Mouse (Mus musculus) neural tube, embryonic 15.5 days (tissue): ENCODE measurements around the gene Plekhg5. TPM values are rescaled to one million over a fixed set of nuclear protein-coding genes. Genes with fewer than 3 reads are reported as not detected.
A peak's percentile ranks its signal among the peaks of the same experiment; 100 is the strongest.
"Not testable (repeated sequence)": the region's sequence is repeated elsewhere in the genome, so short reads cannot be mapped to it uniquely, and the experiment has no call there.

Experiments
- ATAC-seq: fragments of 200-750 bp; cut with Nextera tagmentation; 2 replicates; pipeline ENCODE4 v1.8.0; 2017; ENCODE audit warnings: mild to moderate bottlenecking, moderate TSS enrichment, moderate library complexity; ENCODE audit not compliant: low FRiP score
- H3K27ac ChIP-seq: fragments of 300-500 bp; sonication (generic); replicated peaks from 2 replicates; pipeline ENCODE4 v1.5.1; 2015; ENCODE audit warnings: mild to moderate bottlenecking, inconsistent platforms
- H3K27me3 ChIP-seq: fragments of 300-500 bp; sonication (generic); replicated peaks from 2 replicates; pipeline ENCODE4 v1.6.1; 2015; ENCODE audit warnings: inconsistent platforms
- H3K36me3 ChIP-seq: fragments of 300-500 bp; sonication (generic); 2 replicates; pipeline ENCODE4 v1.6.1; 2015; ENCODE audit warnings: inconsistent platforms
- H3K4me1 ChIP-seq: fragments of 300-500 bp; sonication (generic); 2 replicates; pipeline ENCODE4 v1.6.1; 2015; ENCODE audit warnings: inconsistent platforms
- H3K4me2 ChIP-seq: fragments of 300-500 bp; sonication (generic); 2 replicates; pipeline ENCODE4 v1.6.1; 2015; ENCODE audit warnings: inconsistent platforms, mild to moderate bottlenecking, moderate library complexity
- H3K4me3 ChIP-seq: fragments of 300-500 bp; sonication (generic); replicated peaks from 2 replicates; pipeline ENCODE4 v1.5.1; 2015; ENCODE audit warnings: mild to moderate bottlenecking, inconsistent platforms
- H3K9ac ChIP-seq: fragments of 300-500 bp; sonication (generic); replicated peaks from 2 replicates; pipeline ENCODE4 v1.6.1; 2015; ENCODE audit warnings: mild to moderate bottlenecking, inconsistent platforms
- H3K9me3 ChIP-seq: fragments of 300-500 bp; sonication (generic); replicated peaks from 2 replicates; pipeline ENCODE4 v1.6.1; 2016; ENCODE audit warnings: inconsistent platforms
- WGBS: fragments of 180-500 bp; shearing (Covaris S2); methylation state at CpG from one replicate; pipeline ENCODE4 v1.1.7; 2015; ENCODE audit warnings: mixed read lengths; 5-methylcytosine and 5-hydroxymethylcytosine counted together
- polyA plus RNA-seq: library from polyadenylated mRNA; unstranded; fragments of >200 nt; fragmentation: Nextera tagmentation; extraction: Ambion mirVana; gene quantifications from 2 replicates; pipeline ENCODE4 v1.2.1, GENCODE M21; 2015

The Plekhg5 gene
- polyA plus RNA-seq = 13.5 and 13.6 TPM in 2 replicates

- Histone ChIP-seq H3K4me2 (no peak within 1 kb of the TSS), H3K9ac (no peak within 1 kb of the TSS), H3K27ac (no peak within 1 kb of the TSS), H3K9me3 (no peaks in the 10 kb centered on the region), H3K4me1 (peaks cover 18% of the 10 kb centered on the region), H3K27me3 (no peaks in the 10 kb centered on the region), H3K4me3 (no peak within 1 kb of the TSS), H3K36me3 (no peaks in the 10 kb centered on the region)
- WGBS = 57% methylated on average over 10 of the region's 10 CpGs
- no peak for ATAC-seq
These were observed at the start of gene Plekhg5 for GRCm38 (mm10) chr4:152072121-152072601. Gene Plekhg5 (plus strand): TSS chr4:152072498.

- ATAC-seq = no peak
These were observed 49.8 kb upstream of the Plekhg5 start for GRCm38 (mm10) chr4:152022506-152022905.

GRCm38 (mm10) chr4:152024525-152024924, 47.8 kb upstream of the Plekhg5 start:
- no peaks in the 10 kb centered on the region for H3K9me3 ChIP-seq
- H3K36me3 ChIP-seq = peaks cover 47% of the 10 kb centered on the region
- no peak for ATAC-seq
- H3K27ac ChIP-seq = no peak overlapping the region
- WGBS = 93% methylated on average over 11 of the region's 11 CpGs
- H3K27me3 ChIP-seq = no peaks in the 10 kb centered on the region
- H3K4me2 ChIP-seq = no peak overlapping the region
- H3K4me1 ChIP-seq = peaks cover 58% of the 10 kb centered on the region
- H3K4me3 ChIP-seq = no peak overlapping the region
- no peak overlapping the region for H3K9ac ChIP-seq

More at GRCm38 (mm10) chr4:152022506-152022905, 49.8 kb upstream of the Plekhg5 start:
- H3K36me3 ChIP-seq = peaks cover 61% of the 10 kb centered on the region
- peaks cover 42% of the 10 kb centered on the region for H3K4me1 ChIP-seq
- H3K9ac ChIP-seq = no peak overlapping the region
- WGBS = 93% methylated on average over 8 of the region's 8 CpGs
- H3K4me2 ChIP-seq = no peak overlapping the region
- no peak overlapping the region for H3K27ac ChIP-seq
- H3K9me3 ChIP-seq = no peaks in the 10 kb centered on the region
- no peak overlapping the region for H3K4me3 ChIP-seq
- no peaks in the 10 kb centered on the region for H3K27me3 ChIP-seq

GRCm38 (mm10) chr4:152026751-152027508, 45.4 kb upstream of the Plekhg5 start:
- Histone ChIP-seq H3K4me1 (peaks cover 65% of the 10 kb centered on the region), H3K27me3 (0 out of 2 replicates have a peak, but pooled peaks cover 3% of the 10 kb centered on the region), H3K9ac (peak overlapping the region; percentile 74), H3K4me3 (peak overlapping the region; percentile 82), H3K9me3 (no peaks in the 10 kb centered on the region), H3K4me2 (peak overlapping the region; percentile 99), H3K27ac (peak overlapping the region; percentile 80), H3K36me3 (peaks cover 23% of the 10 kb centered on the region)
- peak; percentile 64 for ATAC-seq
- 3% methylated on average over 41 of the region's 41 CpGs for WGBS

- ATAC-seq = peak; percentile 98
These were observed 44.8 kb upstream of the Plekhg5 start, which contains the start of gene Zbtb48 for GRCm38 (mm10) chr4:152027524-152027923. Gene Zbtb48 (minus strand): TSS chr4:152027671.

GRCm38 (mm10) chr4:152028456-152028855, 43.8 kb upstream of the Plekhg5 start:
- Histone ChIP-seq H3K9ac (peak overlapping the region; percentile 74; the same call in 1 of the 2 replicates), H3K36me3 (peaks cover 8% of the 10 kb centered on the region), H3K9me3 (no peaks in the 10 kb centered on the region), H3K27ac (0 out of 2 replicates have a peak overlapping the region, but pooled peaks have one; percentile 82), H3K4me1 (peaks cover 59% of the 10 kb centered on the region), H3K27me3 (0 out of 2 replicates have a peak, but pooled peaks cover 3% of the 10 kb centered on the region), H3K4me3 (peak overlapping the region; percentile 82), H3K4me2 (peak overlapping the region; percentile 99)
- WGBS = 63% methylated on average over 15 of the region's 15 CpGs
- no peak for ATAC-seq

More at GRCm38 (mm10) chr4:152027524-152027923, 44.8 kb upstream of the Plekhg5 start, which contains the start of gene Zbtb48:
- Histone ChIP-seq H3K4me1 (peaks cover 65% of the 10 kb centered on the region), H3K27me3 (0 out of 2 replicates have a peak, but pooled peaks cover 3% of the 10 kb centered on the region), H3K27ac (peak within 1 kb of the TSS; percentile 82), H3K4me2 (peak within 1 kb of the TSS; percentile 99), H3K4me3 (peak within 1 kb of the TSS; percentile 82), H3K9me3 (no peaks in the 10 kb centered on the region), H3K36me3 (peaks cover 17% of the 10 kb centered on the region), H3K9ac (peak within 1 kb of the TSS; percentile 74)
- WGBS = under 1% methylated on average over 34 of the region's 35 CpGs

GRCm38 (mm10) chr4:152029087-152029486, 43.2 kb upstream of the Plekhg5 start:
- WGBS = 44% methylated on average over 5 of the region's 5 CpGs

GRCm38 (mm10) chr4:152029997-152030396, 42.3 kb upstream of the Plekhg5 start:
- Histone ChIP-seq H3K9ac (0 out of 2 replicates have a peak overlapping the region, but pooled peaks have one; percentile 6), H3K36me3 (no peaks in the 10 kb centered on the region), H3K4me3 (peak overlapping the region; percentile 8; the same call in 1 of the 2 replicates), H3K4me1 (peaks cover 43% of the 10 kb centered on the region), H3K27me3 (0 out of 2 replicates have a peak, but pooled peaks cover 3% of the 10 kb centered on the region), H3K4me2 (peak overlapping the region; percentile 29), H3K27ac (no peak overlapping the region), H3K9me3 (no peaks in the 10 kb centered on the region)
- ATAC-seq = no peak
- WGBS = 65% methylated on average over 4 of the region's 4 CpGs

More at GRCm38 (mm10) chr4:152029087-152029486, 43.2 kb upstream of the Plekhg5 start:
- peak overlapping the region; percentile 82 for H3K4me3 ChIP-seq
- 0 out of 2 replicates have a peak, but pooled peaks cover 3% of the 10 kb centered on the region for H3K27me3 ChIP-seq
- no peak for ATAC-seq
- H3K4me1 ChIP-seq = peaks cover 52% of the 10 kb centered on the region
- H3K36me3 ChIP-seq = 0 out of 2 replicates have a peak, but pooled peaks cover 2% of the 10 kb centered on the region
- H3K27ac ChIP-seq = no peak overlapping the region
- H3K9ac ChIP-seq = no peak overlapping the region
- no peaks in the 10 kb centered on the region for H3K9me3 ChIP-seq
- H3K4me2 ChIP-seq = peak overlapping the region; percentile 99

GRCm38 (mm10) chr4:152032922-152033321, 39.4 kb upstream of the Plekhg5 start:
- Histone ChIP-seq H3K4me3 (no peak overlapping the region), H3K36me3 (no peaks in the 10 kb centered on the region), H3K27ac (no peak overlapping the region), H3K9me3 (no peaks in the 10 kb centered on the region), H3K4me2 (no peak overlapping the region), H3K9ac (no peak overlapping the region), H3K27me3 (0 out of 2 replicates have a peak, but pooled peaks cover 3% of the 10 kb centered on the region), H3K4me1 (peaks cover 22% of the 10 kb centered on the region)
- 92% methylated on average over 13 of the region's 13 CpGs for WGBS
- ATAC-seq = no peak

GRCm38 (mm10) chr4:152036464-152036863, 35.8 kb upstream of the Plekhg5 start:
- peaks cover 20% of the 10 kb centered on the region for H3K4me1 ChIP-seq
- not testable (repeated sequence) for H3K27me3 ChIP-seq, ATAC-seq, H3K27ac ChIP-seq, H3K36me3 ChIP-seq, H3K9me3 ChIP-seq, H3K4me2 ChIP-seq, H3K4me3 ChIP-seq, H3K9ac ChIP-seq
- 91% methylated on average over 6 of the region's 6 CpGs for WGBS

- ATAC-seq = no peak
- peak within 1 kb of the TSS; percentile 95 for H3K4me2 ChIP-seq
- 56% methylated on average over 10 of the region's 10 CpGs for WGBS
- peaks cover 20% of the 10 kb centered on the region for H3K4me1 ChIP-seq
- H3K9me3 ChIP-seq = no peaks in the 10 kb centered on the region
- H3K9ac ChIP-seq = peak within 1 kb of the TSS; percentile 85
- H3K27me3 ChIP-seq = no peaks in the 10 kb centered on the region
- no peak within 1 kb of the TSS; the same call in 1 of the 2 replicates for H3K27ac ChIP-seq
- peaks cover 25% of the 10 kb centered on the region for H3K36me3 ChIP-seq
- H3K4me3 ChIP-seq = peak within 1 kb of the TSS; percentile 97
These were observed 33.9 kb upstream of the Plekhg5 start, which contains the start of gene Tas1r1 for GRCm38 (mm10) chr4:152038225-152038984. Gene Tas1r1 (minus strand): TSS chr4:152038568.
